Mouse (Mus musculus) cerebellum, adult 11 months (tissue): ENCODE data around the gene Ehhadh.
"Not testable (repeated sequence)": the region's sequence is repeated elsewhere in the genome, so short reads cannot be mapped to it uniquely, and the experiment has no call there.

Experiments used
- DNase-seq: peaks from one replicate; pipeline ENCODE4 v3.0.0; 2022

Ehhadh gene

DNA sequence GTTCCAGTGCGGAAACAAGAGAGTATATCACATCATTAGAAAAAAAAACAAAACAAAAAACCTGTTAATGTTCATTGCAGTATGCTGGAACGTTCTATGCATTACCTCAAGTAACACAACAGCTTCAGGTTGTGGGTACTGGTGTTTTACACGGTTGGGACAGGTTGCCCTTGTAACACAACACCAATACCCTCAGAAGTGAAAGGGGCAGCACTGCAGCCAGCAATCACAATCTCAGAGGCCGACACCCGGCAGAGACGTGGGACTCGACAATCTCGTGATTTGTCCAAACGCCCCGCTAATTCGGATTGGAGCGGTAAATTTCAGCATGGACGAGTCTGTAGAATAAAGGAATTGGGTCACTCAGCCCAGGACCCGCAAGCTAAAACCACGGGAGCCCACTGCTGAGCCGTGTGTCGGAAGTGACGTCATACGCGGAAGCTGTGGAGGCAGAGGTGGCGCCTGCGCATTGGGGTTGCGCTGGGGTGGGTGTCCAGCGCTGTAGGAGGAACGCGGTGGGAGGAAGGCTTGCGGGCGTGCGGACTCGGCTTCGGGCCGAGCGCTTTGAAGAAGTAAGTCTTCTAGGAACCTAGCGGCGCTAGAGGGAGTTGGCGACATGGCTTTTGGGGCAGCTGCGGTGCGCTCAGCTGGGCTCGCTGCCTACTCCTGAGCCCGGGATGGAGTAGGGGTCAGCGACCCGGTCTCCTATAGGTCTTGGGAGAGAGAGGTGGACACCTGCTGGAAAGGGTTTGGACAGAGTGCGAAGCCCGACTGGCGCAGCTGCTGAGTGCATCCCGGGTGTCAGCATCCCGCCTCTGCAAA lies 6.5 kb upstream of the Ehhadh start, which contains the start of gene Map3k13:
Map3k13 (plus strand) TSS at position 472 of the 822 bp plus-strand sequence.
- peak; percentile 93 for DNase-seq

DNA sequence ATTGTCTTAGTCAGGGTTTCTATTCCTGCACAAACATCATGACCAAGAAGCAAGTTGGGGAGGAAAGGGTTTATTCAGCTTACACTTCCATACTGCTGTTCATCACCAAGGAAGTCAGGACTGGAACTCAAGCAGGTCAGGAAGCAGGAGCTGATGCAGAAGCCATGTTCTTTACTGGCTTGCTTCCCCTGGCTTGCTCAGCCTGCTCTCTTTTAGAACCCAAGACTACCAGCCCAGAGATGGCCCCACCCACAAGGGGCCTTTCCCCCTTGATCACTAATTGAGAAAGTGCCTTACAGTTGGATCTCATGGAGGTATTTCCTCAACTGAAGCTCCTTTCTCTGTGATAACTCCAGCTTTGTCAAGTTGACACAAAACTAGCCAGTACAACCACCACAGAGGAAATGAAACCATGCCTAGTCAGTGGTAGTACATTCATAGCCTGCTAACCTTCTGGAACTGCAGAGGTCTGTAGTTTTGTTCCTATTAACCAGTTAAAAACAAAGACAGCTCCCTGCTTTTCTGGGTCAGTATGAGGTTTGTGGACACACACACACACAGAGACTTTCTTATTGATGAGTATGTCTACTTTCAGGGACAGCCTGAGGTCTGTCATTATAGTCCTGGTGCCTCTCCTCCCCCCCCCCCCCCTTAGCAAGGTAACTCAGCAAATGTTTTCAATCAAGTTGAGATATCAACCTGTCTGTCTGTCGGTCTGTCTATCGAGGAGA lies 5.6 kb upstream of the Ehhadh start:
- DNase-seq = not testable (repeated sequence)

DNA sequence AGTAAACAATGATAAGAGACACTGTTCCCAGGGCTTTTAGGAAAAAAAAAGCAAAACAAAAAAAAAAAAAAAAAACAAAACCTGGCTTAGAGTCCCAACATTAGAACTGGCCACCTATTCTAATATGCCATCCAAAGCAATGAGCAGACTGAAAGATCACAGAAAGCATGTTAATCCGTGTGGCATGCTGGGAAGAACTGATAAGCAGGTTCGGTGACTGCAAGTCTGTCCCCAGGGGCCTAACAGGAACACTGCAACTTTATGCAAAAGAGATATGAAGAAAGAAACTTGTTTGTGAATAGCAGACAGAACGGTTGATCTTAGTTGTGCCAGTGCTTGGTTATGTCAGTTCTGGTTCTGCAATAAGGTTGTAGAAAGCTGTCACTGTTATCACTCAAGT lies 4.2 kb upstream of the Ehhadh start:
- no peak for DNase-seq

DNA sequence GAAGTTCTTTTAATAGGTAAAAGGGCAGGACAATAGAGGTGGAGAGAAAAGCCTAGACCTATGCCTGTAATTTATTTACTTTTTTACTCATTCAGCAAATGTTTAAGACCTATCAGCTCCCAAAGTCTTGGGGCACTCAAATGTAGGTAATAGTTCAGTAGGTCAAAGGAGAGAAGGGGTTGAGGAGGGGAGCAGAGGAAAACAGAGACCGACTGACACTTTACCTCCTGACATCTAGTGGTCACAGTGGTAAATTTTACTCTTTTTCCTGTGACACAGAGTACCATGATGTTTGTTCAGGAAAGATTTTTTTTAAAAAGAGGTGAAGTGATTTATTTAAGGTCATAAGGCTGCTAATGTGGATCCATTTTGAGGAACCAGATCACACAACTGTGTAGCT lies 2.9 kb upstream of the Ehhadh start:
- DNase-seq = no peak

DNA sequence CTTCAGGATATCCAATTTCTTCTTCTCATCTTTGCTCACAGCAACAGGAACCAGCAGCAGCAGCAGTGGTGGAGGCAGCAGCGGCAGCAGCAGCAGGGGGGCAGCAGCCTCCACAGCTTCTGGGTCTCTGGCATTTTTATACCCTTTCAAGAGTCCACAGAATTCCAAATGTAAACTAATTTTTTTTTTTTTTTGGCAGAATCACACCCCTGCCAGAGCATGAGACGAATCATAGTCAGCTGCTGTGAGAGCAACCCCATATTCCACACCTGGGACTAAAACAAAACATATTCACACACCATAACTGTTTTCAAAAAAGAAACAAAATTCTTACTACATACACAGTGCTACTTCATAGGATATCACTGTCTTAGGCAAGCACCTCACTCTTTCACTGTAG lies 1.6 kb upstream of the Ehhadh start:
- DNase-seq = no peak

DNA sequence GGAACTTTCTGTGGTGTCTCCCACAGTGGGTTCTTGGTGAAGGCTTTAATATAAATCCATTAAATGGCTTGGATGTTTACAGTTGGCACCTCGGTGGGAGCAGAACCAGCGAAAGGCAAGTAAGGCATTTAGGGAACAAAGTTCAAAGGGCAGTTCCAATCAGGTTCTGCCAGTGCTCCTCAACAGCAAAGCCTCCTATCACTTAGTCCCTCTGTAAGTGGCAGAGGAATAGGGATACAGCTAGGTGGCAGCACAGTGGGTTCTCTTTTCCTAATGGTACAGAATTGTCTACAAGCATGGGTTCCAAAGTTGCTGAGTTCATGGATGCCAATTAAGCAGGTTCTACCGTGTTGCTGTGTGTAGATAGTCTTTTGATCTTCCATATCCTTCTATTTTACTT lies 974 bp upstream of the Ehhadh start:
- DNase-seq = no peak

DNA sequence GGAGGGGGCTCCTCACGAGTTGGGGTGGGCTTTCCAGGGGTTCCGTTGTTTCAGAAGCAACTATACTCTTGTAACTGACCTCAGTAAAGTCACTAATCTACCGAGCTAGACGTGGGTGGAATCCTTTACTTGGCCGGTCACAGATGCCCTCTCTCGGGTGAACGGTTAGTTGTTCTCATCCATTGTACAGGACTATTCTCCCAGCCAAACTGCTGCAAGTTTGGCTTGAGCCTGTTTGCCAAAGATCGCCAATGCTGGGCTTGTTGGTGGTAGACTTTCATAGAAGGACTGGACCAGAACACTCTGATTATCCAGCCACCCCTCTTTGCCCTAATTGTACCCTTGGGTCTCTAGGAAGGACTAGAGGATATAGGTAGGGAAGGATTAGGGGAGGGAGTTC lies 1.3 kb downstream of the Ehhadh start:
- DNase-seq = no peak

DNA sequence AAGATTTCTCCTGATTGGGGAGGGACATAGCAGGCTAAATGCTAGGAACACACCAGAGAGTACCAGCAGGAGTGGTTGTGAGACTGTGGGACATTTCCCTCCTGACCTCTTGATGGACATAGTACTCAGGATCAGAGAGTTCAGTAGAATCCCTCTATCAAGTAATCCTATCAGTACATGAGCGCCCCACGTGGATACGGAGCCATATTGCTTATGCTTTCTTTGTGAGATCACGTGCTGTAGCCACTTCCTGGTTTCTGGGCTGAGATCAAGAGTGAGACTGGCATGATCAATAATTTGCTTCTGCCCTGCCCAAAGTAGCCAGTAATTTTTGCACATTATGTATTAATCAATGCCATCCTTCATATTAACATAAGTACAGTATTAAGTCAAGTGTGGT lies 2.6 kb downstream of the Ehhadh start:
- no peak for DNase-seq

DNA sequence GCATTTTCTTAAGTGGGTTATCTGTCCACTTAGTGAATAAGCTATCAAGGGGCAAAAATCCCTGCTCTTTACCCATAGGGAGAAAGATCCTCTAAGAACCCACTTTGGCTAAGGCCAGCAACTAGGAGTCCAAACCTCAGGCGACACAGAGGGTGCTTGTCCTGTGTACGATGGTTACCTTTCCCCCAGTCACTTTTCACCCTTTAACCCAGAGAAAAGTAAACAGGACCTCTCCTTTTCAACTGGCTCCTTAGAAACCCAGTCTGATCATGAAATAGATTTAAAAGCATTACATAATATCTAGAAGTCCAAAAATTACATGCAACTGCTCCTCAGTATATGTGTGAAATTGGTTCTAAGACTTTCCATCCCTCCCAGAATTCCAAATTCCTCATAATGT lies 4.8 kb downstream of the Ehhadh start:
- DNase-seq = no peak

DNA sequence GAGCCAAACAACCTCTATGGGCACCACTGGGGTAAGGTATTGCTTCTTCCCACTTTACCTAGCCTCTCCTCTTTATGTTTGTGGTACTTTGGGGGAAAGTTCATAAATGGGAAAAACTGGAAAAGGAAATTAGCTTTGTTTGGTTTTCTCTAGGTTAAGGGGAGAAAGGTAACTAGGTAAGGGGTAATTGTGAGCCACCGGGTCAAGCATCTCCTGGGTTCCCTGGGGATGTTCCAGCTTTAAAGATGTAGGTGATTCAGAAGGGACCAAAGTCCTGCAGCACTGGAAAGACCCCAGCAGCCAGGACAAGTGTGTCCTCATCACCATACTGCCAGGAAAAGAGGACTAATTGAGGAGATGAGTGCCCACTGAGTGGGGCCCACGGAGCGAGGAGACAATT lies 5.7 kb downstream of the Ehhadh start:
- no peak for DNase-seq

DNA sequence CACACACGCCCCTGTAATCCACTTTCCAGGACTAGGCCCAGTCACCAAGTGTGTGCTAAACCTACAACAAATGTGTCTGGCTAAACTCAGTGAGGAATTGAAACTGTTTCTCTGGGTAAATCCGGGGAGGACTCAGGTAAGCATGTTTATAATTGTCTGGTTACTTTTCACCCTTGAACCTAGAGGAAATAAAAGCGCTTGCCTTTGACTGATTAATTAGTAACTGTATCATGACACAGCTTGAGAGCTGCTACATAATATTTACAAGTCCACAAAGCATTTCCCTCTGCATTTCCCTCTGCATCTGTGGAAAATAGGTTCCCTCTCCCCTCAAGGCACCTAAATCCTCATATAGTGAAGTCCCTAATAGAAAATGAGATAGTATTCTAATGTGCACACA lies 6.3 kb downstream of the Ehhadh start:
- DNase-seq = no peak

DNA sequence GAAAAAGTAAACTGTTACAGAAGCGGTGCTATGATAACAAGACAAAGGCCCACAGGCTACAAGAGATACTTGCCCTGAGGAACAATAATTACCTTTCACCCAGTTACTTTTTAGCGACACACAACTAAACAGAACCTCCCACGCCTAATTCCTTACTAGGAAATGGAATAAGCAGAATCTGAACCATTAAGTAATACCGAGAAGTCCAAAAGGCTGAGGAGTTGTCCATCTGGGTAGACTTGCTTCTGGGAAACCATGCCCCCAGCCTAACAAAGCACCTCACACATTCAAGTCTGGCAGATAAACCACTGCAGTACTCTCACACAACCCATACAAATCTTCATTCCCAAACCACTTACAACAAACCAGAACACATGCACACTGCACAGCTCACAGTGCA lies 8.5 kb downstream of the Ehhadh start:
- DNase-seq = no peak

DNA sequence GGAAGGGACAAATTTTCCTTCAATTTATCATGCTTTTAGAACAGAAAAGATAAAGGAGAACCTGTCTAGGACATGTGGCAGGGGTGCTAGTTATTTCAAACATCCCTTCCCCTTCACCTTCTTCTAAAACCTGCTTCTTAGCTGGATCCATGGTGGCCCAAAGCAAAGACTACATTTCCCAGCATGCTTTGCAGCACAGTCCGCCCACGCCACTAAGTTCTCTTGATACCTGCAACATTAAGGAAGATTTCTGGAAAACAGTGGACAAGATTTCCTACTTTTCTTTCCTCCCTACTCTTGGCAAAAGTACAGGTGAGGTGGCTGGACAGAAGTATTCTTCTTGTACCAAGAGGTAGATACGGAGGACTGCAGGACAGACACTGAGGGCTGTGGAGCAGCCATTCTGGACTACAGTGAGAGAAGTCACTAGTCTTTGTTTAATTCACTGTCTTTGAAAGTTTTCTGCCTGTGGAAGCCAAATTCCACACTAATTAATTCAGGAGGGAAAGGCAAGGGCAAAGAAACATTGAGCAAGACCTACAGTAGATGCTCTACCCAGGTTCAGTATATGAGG lies 9.2 kb downstream of the Ehhadh start:
- DNase-seq = no peak

DNA sequence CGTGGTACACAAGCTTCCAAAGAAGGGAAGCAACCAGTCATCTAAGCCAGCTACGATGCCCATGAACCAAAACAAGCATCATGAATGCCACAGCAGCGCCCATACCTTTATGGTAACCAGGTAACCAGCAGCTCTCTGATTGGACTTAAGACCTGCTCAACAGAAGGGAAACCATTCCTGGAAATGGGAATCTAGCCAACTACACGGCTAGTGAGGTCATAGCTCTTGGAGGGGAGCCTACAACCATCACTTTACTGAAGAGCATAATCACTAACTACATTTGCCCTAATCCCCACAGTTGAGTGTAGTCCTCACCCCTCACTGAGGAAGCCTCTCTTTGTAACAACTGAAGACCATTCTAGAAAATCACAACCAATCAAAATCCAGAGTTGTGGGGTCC lies 12.9 kb downstream of the Ehhadh start:
- DNase-seq = no peak

DNA sequence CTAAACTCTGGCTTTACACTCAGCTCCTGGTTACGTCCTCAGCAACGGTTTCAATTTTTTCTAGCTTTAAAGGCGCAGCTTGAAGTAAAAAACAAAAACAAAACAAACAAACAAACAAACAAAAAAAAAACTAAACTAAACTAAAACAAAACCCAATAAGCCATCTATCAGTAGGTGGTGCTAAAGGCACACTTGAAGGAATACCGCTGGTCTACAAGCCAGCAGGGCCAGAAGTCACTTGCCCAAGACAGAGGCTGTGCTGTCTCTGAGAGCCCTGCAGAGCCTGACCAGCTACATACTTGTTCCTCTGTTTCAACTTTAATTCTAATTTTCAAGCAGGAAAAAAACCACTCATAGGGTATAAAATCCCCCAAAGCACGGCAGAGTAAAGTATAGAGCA lies 17.9 kb downstream of the Ehhadh start:
- no peak for DNase-seq

DNA sequence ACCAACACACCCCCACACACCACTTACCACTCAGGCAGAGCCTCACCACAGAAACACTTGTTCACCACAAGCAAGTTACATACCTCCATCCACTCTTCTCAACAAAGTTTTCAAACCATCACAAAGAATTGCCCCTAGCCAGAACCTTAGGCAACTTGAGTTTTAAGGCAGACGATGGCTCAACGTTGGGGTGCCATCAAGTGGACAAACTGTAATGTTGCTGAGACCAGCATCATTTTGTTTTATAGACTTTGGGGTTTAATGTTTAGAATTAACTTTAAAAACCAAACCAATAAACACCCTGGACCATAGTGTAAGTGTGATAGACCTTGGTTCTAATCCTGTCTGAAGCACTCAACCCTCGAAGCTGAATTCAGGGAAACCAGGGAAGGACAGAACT lies 19.4 kb downstream of the Ehhadh start:
- no peak for DNase-seq

DNA sequence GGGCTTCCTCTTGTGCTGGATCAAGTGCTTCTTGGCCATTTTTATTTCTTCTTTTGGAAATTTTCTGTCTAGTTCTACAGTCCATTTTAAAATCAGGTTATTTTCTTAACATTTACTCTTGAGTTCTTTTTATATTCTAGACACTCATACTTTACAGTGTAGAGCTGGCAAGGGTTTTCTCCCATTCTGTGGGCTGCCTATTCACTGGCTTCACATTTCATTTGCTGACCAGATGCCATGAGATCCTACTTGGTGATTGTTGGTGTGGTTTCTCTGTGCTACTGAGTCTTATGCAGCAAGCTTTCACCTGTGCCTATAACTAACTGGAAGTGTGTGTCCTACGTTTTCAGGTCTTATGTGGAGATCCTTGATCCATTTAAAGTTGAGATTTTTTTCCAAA lies 29.2 kb downstream of the Ehhadh start:
- DNase-seq = no peak

DNA sequence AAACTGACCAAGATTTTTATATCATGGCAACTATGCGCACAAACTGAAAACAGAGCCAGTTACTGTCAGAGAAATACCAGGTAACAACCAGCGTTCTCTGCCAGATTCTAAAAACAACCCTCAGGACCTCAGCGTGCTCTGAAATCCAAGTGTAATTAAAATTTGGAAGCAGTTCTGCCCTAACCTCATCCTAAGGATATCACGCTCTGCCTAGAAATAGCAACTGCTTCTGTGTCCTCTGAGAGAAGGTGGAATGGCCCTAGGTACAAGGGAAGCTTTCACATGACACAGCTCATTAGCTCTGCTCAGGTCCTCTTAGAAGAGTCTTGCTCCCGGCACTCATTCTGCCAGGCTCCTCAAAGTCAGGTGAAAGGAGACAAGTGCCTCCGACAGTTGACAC lies 44.2 kb downstream of the Ehhadh start:
- no peak for DNase-seq

DNA sequence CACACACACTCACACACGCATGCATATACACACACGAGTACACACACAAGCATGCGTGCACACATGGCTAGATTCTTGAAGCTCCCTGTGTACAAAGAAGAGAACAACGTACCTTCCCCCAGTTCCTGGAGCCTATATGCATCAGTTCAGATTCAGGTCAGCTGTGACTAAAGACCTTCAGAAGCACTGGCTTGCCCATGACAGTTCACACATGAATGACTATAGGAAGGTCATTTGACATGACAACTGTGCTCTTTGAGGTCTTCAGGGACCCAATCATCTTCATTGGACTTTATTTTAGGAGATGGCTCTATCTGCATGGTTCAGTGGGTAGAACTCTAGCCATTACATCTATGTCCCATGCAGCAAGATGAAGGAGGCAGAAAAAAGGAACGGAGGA lies 44.7 kb downstream of the Ehhadh start:
- no peak for DNase-seq

DNA sequence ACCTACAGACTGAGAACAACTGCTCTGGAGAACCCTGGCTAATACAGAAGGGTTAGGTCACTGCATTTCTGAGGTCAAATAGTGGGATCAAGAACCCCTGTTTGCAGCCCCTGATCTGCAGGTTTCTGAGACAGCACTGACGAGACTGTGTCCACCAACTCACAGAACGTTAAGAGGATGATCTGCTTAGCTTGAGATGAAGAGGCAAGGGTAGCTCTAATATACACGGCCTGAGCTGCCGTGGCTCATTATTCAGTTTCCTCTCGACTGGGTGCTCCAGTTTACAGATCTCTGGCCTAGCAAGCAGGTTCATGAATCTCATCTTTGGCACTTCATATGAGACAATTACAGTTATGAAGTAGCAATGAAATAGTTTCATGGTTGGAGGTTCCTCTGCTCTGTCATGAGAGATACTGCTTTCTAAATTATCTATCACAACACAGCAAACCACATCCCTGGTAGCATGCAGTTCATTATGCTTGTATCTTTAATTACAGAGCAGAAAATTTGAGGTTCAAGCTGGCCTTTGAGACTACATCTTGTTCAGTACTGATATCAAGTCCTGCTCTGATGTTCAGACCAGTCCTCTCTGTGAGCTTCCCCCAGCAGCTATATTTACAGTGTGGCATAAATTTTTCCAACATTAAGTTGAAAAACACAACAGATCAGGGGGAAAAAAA lies 45.3 kb downstream of the Ehhadh start:
- DNase-seq = no peak

DNA sequence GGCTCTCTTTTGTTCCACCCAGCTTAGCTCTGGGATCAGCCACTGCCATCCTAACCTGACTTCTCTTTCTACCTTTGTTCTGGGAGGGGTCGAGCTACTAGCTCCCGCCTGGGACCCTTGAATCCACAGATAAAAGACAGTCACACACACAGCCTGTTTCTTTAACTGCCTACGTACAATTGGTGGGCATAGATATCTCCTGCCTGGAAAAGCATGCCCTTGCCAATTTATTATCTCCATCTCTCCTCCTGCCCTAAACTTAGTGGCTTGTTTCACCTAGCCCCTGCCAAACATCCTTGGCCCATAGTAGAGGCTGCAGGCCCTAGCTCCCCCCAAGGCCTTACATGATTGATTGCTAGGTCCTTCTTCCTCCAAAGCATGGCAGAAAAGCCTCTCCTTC lies 46.1 kb downstream of the Ehhadh start:
- no peak for DNase-seq

DNA sequence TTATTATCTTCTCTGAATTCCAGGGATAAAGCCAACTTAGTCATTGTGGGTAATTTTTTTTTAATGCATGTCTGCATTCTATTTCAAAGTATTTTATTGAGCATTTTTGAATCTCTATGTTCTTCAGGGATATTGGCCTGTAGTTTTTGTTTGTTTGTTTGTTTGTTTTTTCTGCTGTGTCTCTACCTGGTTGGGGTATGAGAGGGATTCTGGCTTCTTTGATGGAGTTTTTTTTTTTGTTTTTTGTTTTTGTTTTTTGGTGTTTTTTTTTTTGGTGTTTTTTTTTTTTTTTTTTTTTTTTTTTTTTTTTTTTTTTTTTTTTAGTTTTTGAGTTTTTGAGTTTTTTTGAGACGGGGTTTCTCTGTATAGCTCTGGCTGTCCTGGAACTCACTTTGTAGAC lies 52.0 kb downstream of the Ehhadh start:
- DNase-seq = no peak

DNA sequence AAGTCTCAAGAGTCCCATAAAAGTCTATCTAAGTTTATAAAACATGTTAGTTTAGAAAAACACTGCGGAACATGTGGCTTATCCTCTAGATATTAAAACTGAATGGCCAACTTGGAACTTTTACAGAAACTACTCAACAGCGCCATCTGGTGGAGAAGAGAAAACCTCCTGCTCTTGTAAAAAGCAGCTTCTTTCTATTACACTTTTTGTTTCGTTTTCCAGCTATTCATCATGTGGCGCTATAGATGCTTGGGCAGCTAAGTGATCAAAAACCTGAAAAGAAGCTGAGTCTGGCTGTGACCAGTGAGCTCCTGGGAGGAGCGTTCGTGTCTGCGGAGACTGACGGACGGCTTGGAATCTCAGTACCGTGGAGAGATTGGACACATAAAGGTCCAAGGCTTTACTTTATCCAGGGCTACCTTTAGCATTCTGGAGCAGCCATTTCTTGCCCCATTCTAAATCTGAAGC lies 59.7 kb downstream of the Ehhadh start:
- DNase-seq = peak; percentile 58

DNA sequence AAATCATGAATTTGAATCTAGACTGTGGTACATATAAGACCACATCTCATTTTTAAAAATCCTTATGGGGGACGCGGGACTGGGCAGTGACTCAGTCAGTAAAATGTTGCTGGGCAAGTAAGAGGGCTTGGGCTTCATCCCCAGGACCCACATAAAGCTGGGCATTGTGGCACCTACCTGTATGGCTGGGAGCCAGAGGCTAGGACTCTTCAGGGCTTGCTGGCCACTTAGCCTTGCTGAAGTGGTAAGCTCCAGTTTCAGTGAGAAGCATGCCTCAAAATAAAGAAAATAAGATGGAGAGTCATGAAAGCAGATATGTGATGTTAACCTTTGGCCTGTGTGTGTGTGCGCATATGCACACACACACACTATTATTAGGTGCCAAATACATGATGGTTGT lies 60.2 kb downstream of the Ehhadh start:
- DNase-seq = no peak
